Mouse (Mus musculus): Measurements from ENCODE around the gene Npas4. TPM values are rescaled to one million over a fixed set of nuclear protein-coding genes. Genes with fewer than 3 reads are reported as not detected.

The Npas4 gene
- total RNA-seq (2023): not detected

GRCm38 (mm10) chr19:4990256-4990625 is at the start of gene Npas4:
Gene Npas4 (minus strand): TSS chr19:4990316.

GRCm38 (mm10) chr19:5038709-5039156 is 48.6 kb upstream of the Npas4 start, which contains the start of the genes B4gat1 and AC124502.3:
Gene B4gat1 (plus strand): TSS chr19:5038826.
Gene AC124502.3 (plus strand): TSS chr19:5038891.

DNA sequence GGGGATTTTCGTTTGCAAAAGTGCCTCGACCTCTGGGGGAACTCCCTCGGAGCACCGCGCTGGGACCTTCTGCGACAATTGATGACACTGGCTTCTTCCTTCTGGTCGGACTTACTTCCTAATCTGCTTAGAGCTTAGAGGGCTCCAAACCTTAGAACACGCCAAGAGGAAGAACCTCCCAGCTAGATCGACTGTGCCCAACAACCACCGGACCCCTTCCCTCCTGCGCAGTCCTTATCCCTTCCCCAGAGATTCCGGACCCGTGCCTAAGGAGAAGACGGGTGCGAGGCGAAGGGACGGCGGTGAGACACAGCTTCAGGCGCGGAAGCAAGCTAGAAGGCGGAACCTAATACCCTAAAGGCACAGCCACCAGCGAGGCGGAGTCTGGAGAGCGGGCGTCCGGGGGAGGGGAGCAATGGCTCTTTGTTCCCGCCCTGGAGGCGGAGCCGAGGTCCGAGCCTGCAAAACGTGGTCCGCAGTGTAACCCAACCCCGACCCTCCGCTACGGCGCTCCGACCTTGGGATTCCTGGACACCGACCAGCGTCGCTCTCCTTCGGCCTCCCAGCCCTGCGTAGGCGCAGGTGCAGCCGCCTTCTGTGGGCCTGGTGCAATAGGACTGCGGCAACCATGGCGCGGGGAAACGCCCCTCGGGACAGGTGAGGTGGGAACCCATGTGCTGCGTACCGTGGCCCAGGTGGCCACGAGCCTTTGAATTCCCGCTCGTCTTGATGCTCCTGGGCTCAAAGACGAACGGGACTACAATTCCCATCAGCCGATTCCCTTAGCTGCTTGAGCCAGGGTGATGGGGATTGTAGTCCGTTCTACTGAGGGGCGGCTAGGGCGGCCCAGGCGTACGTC is 33.7 kb upstream of the Npas4 start, which contains the start of gene Slc29a2:
TSS of gene Slc29a2 (plus strand) at position 240 of the 859 bp plus-strand sequence.

GRCm38 (mm10) chr19:4961928-4962601 is 28.1 kb downstream of the Npas4 start, which contains the start of gene Mrpl11:
Gene Mrpl11 (plus strand): TSS chr19:4962147.

GRCm38 (mm10) chr19:4942551-4943252 is 47.4 kb downstream of the Npas4 start, which contains the start of gene Peli3:
Gene Peli3 (minus strand): TSS chr19:4943127.

Other genes starting within 250 kb of the Npas4 start
- 10 to 100 TPM; 27.3 to 27.7 TPM for gene Rbm4b, start 233.8 kb downstream of the Npas4 start, total RNA-seq (2023)
- gene Rbm4, start 196.4 kb downstream of the Npas4 start, total RNA-seq (2023): 10 to 100 TPM; 69.7 to 74.8 TPM
- gene Gm21992, start 178.7 kb downstream of the Npas4 start, total RNA-seq (2023): 10 to 100 TPM; 36.7 to 45.2 TPM
- gene Rbm14, start 178.7 kb downstream of the Npas4 start, total RNA-seq (2023): 10 to 100 TPM; 63.8 to 98.1 TPM
- 10 to 100 TPM; 23.0 to 24.4 TPM for gene Ccs, start 151.0 kb downstream of the Npas4 start, total RNA-seq (2023)
- not detected for gene Ccdc87, start 150.9 kb downstream of the Npas4 start, total RNA-seq (2023)
- under 1 TPM in 1 of 2 experiments, not detected in 1; 0.87 TPM for gene Ctsf, start 135.2 kb downstream of the Npas4 start, total RNA-seq (2023)
- gene Actn3, start 112.4 kb downstream of the Npas4 start, total RNA-seq (2023): not detected
- 1 to 10 TPM; 7.9 to 9.3 TPM for gene Zdhhc24, start 111.6 kb downstream of the Npas4 start, total RNA-seq (2023)
- gene Bbs1, start 83.7 kb downstream of the Npas4 start, total RNA-seq (2023): 1 to 10 TPM; 4.1 to 4.3 TPM
- gene Dpp3, start 62.0 kb downstream of the Npas4 start, total RNA-seq (2023): 10 to 100 TPM; 78.9 to 86.2 TPM
- 1 to 10 TPM; 1.7 to 4.2 TPM for gene Peli3, start 47.2 kb downstream of the Npas4 start, total RNA-seq (2023)
- gene Mrpl11, start 28.2 kb downstream of the Npas4 start, total RNA-seq (2023): 10 to 100 TPM; 22.0 to 39.4 TPM
- gene Slc29a2, start 33.5 kb upstream of the Npas4 start, total RNA-seq (2023): 1 to 10 TPM; 5.6 to 9.4 TPM
- gene B4gat1, start 48.5 kb upstream of the Npas4 start, total RNA-seq (2023): 1 to 10 TPM; 4.8 TPM
- 1 to 10 TPM; 1.2 to 2.8 TPM for gene AC124502.3, start 48.6 kb upstream of the Npas4 start, total RNA-seq (2023)
- 10 to 100 TPM; 63.7 to 71.9 TPM for gene Brms1, start 51.0 kb upstream of the Npas4 start, total RNA-seq (2023)
- 1 to 10 TPM; 2.5 to 5.3 TPM for gene Rin1, start 60.2 kb upstream of the Npas4 start, total RNA-seq (2023)
- not detected for gene Cd248, start 77.8 kb upstream of the Npas4 start, total RNA-seq (2023)
- gene Tmem151a, start 95.2 kb upstream of the Npas4 start, total RNA-seq (2023): not detected
- 10 to 100 TPM; 29.3 to 49.9 TPM for gene Yif1a, start 98.2 kb upstream of the Npas4 start, total RNA-seq (2023)
- 1 to 10 TPM; 1.2 to 2.2 TPM for gene Cnih2, start 108.2 kb upstream of the Npas4 start, total RNA-seq (2023)
- 100 to 1,000 TPM; 102 to 110 TPM for gene Rab1b, start 116.8 kb upstream of the Npas4 start, total RNA-seq (2023)
- 10 to 100 TPM; 42.3 to 50.5 TPM for gene Klc2, start 128.2 kb upstream of the Npas4 start, total RNA-seq (2023)

All from B cell, adult 67 days (primary cell).